Comparison of ENCODE assay signal across 13 mouse cellular contexts in genomic region chr5:76540842-76541241, GRCm38 (mm10). TPM values are rescaled to one million over a fixed set of nuclear protein-coding genes. Genes with fewer than 3 reads are reported as not detected.
A peak's percentile ranks its signal among the peaks of the same experiment; 100 is the strongest.
DNase-seq lines count a peak whose midpoint lies in the region; ATAC-seq and TF ChIP-seq lines count a peak whose summit lies in the region.
"Had no signal": no experiment of that assay in that cellular context is flagged by ENCODE, and none has a peak within 500 bp of the region (broad histone marks: within the 10 kb centered on the region; RNA-seq: fewer than 3 reads in every experiment).

No protein-coding gene starts in this region.

- peak; percentile 83 for TF ChIP-seq CTCF in heart, adult 2 months (IDR thresholded peaks at IDR 0.05)
- peak; percentile 4; the same call in 1 of the 2 replicates for TF ChIP-seq CTCF in brain, embryonic 14.5 days (IDR thresholded peaks at IDR 0.05; ENCODE audit: borderline replicate concordance, extremely low read depth, insufficient read depth, insufficient read length)

- no peak for DNase-seq in heart, adult 2 months
- DNase-seq in heart, embryonic 10.5 days (ENCODE audit: low spot score): no peak
- peak; percentile 68 for DNase-seq in midbrain, embryonic 14.5 days
- DNase-seq in midbrain, embryonic 11.5 days (ENCODE audit: low spot score, missing footprints): no peak
- peak; percentile 65 for DNase-seq in brain, embryonic 14.5 days (ENCODE audit: low read depth)
- DNase-seq in splenic B cell, adult 2 months (ENCODE audit: low read depth, low spot score): peak; percentile 13
- DNase-seq in kidney, postnatal 36 days: no peak
- no peak for DNase-seq in spleen, adult 12 weeks (ENCODE audit: low spot score)
- DNase-seq: thymus, postnatal 36 days had no signal

- no peak overlapping the region for H3K9ac ChIP-seq in heart, adult 2 months (ENCODE audit: low read depth, low read length)
- no peak overlapping the region for H3K9ac ChIP-seq in midbrain, embryonic 14.5 days (replicated peaks; ENCODE audit: low read length)
- H3K9ac ChIP-seq in midbrain, embryonic 11.5 days (ENCODE audit: low read length): no peak overlapping the region

- peak overlapping the region; percentile 57 for H3K27ac ChIP-seq in heart, adult 2 months
- no peak overlapping the region for H3K27ac ChIP-seq in heart, embryonic 10.5 days
- no peak overlapping the region for H3K27ac ChIP-seq in midbrain, embryonic 14.5 days (replicated peaks; ENCODE audit: low read depth, low read length)
- H3K27ac ChIP-seq in midbrain, embryonic 11.5 days (ENCODE audit: low read depth, low read length): no peak overlapping the region

- H3K36me3 ChIP-seq in heart, adult 2 months (ENCODE audit: control insufficient read depth, insufficient read depth, low read length): no peaks in the 10 kb centered on the region; the same call in none of the 2 replicates
- H3K36me3 ChIP-seq in heart, embryonic 10.5 days: peaks cover 71% of the 10 kb centered on the region
- peaks cover 80% of the 10 kb centered on the region for H3K36me3 ChIP-seq in midbrain, embryonic 14.5 days (ENCODE audit: control insufficient read depth, insufficient read depth, low read length)
- peaks cover 20% of the 10 kb centered on the region for H3K36me3 ChIP-seq in midbrain, embryonic 11.5 days (ENCODE audit: control insufficient read depth, insufficient read depth, low read length)
- peaks cover 8% of the 10 kb centered on the region; the same call in 1 of the 2 replicates for H3K36me3 ChIP-seq in splenic B cell, adult 2 months (ENCODE audit: control insufficient read depth, insufficient read depth, low read length, poor library complexity, severe bottlenecking)

- H3K4me3 ChIP-seq in heart, adult 2 months: peak overlapping the region; percentile 11; the same call in 1 of the 2 replicates
- no peak overlapping the region for H3K4me3 ChIP-seq in heart, embryonic 10.5 days
- H3K4me3 ChIP-seq in midbrain, embryonic 14.5 days (replicated peaks; ENCODE audit: low read depth, low read length): no peak overlapping the region
- no peak overlapping the region for H3K4me3 ChIP-seq in midbrain, embryonic 11.5 days (ENCODE audit: low read depth, low read length)

- intact Hi-C loops in heart, adult 2 months (cut with DNase I): loop anchor here (5.0 kb wide), 1 partner anchor 679 kb away; no protein-coding TSS in a partner anchor

- H3K9me3 ChIP-seq in heart, embryonic 10.5 days: no peaks in the 10 kb centered on the region
- no peaks in the 10 kb centered on the region for H3K9me3 ChIP-seq in midbrain, embryonic 14.5 days (ENCODE audit: control insufficient read depth, low read length)
- H3K9me3 ChIP-seq in midbrain, embryonic 11.5 days (ENCODE audit: control insufficient read depth, low read length): no peaks in the 10 kb centered on the region
- H3K9me3 ChIP-seq: G1E had no signal

- H3K27me3 ChIP-seq in heart, adult 2 months (ENCODE audit: control insufficient read depth, insufficient read depth, low read length): no peaks in the 10 kb centered on the region
- H3K27me3 ChIP-seq in heart, embryonic 10.5 days (ENCODE audit: insufficient read depth, poor library complexity, severe bottlenecking): no peaks in the 10 kb centered on the region
- H3K27me3 ChIP-seq in midbrain, embryonic 14.5 days (ENCODE audit: control insufficient read depth, insufficient read depth, low read length): no peaks in the 10 kb centered on the region
- H3K27me3 ChIP-seq in midbrain, embryonic 11.5 days (ENCODE audit: control insufficient read depth, insufficient read depth, low read length): no peaks in the 10 kb centered on the region
- no peaks in the 10 kb centered on the region for H3K27me3 ChIP-seq in splenic B cell, adult 2 months (ENCODE audit: control insufficient read depth, insufficient read depth, low read length, poor library complexity, severe bottlenecking)

- H3K4me1 ChIP-seq in heart, adult 2 months (ENCODE audit: control insufficient read depth, insufficient read depth, low read length): no peaks in the 10 kb centered on the region
- no peaks in the 10 kb centered on the region for H3K4me1 ChIP-seq in heart, embryonic 10.5 days
- no peaks in the 10 kb centered on the region for H3K4me1 ChIP-seq in midbrain, embryonic 14.5 days (ENCODE audit: control insufficient read depth, insufficient read depth, low read length)
- no peaks in the 10 kb centered on the region for H3K4me1 ChIP-seq in midbrain, embryonic 11.5 days (ENCODE audit: control insufficient read depth, insufficient read depth, low read length)

- no peak for TF ChIP-seq POLR2A in heart, adult 2 months (IDR thresholded peaks at IDR 0.05; ENCODE audit: insufficient read depth, low read depth, low read length)
- TF ChIP-seq POLR2A in brain, embryonic 14.5 days (IDR thresholded peaks at IDR 0.05; ENCODE audit: borderline replicate concordance, extremely low read depth, insufficient read depth, insufficient read length, poor library complexity, severe bottlenecking): no peak

- ATAC-seq in midbrain, embryonic 14.5 days (ENCODE audit: low FRiP score, low TSS enrichment): no peak
- no peak for ATAC-seq in midbrain, embryonic 11.5 days (ENCODE audit: low FRiP score)

- TF ChIP-seq EP300 in heart, adult 2 months (IDR thresholded peaks at IDR 0.05; ENCODE audit: insufficient read depth, low read depth, low read length): no peak

- H3K4me2 ChIP-seq in midbrain, embryonic 14.5 days (ENCODE audit: low read length): no peak overlapping the region
- no peak overlapping the region for H3K4me2 ChIP-seq in midbrain, embryonic 11.5 days

- H3K79me2 ChIP-seq in heart, adult 2 months (replicated peaks; ENCODE audit: control insufficient read depth, insufficient read depth, low read length): no peaks in the 10 kb centered on the region

RNA-seq across cellular contexts. Expression of gene Exoc1, which starts 11.7 kb away (rescaled TPM):
- total RNA-seq in heart, adult 2 months (2021): 10 to 100 TPM; 11.2 to 15.2 TPM
- polyA plus RNA-seq in heart, adult 2 months (2012; rRNA removed): 9.0 and 13.9 TPM in 2 replicates
- polyA plus RNA-seq in heart, embryonic 10.5 days (2016; fragmentation: Nextera tagmentation; extraction: Ambion mirVana): 30.0 and 31.8 TPM in 2 replicates
- 56.3 and 75.8 TPM in 2 replicates for polyA plus RNA-seq in midbrain, embryonic 14.5 days (2014; fragmentation: Nextera tagmentation; extraction: Ambion mirVana)
- polyA plus RNA-seq in midbrain, embryonic 11.5 days (2014; fragmentation: Nextera tagmentation; extraction: Ambion mirVana): 49.1 and 56.6 TPM in 2 replicates
- 97.5 and 99.5 TPM in 2 replicates for polyA plus RNA-seq in brain, embryonic 14.5 days (2012; rRNA removed)

RNA-seq across cellular contexts. Expression of gene Cep135, which starts 47.7 kb away (rescaled TPM):
- 1 to 10 TPM; 3.0 to 3.5 TPM for total RNA-seq in heart, adult 2 months (2021)
- 0.94 and 1.4 TPM in 2 replicates for polyA plus RNA-seq in heart, adult 2 months (2012; rRNA removed)
- 7.7 TPM in 2 replicates for polyA plus RNA-seq in heart, embryonic 10.5 days (2016; fragmentation: Nextera tagmentation; extraction: Ambion mirVana)
- polyA plus RNA-seq in midbrain, embryonic 14.5 days (2014; fragmentation: Nextera tagmentation; extraction: Ambion mirVana): 2.2 and 3.9 TPM in 2 replicates
- polyA plus RNA-seq in midbrain, embryonic 11.5 days (2014; fragmentation: Nextera tagmentation; extraction: Ambion mirVana): 11.1 TPM in 2 replicates
- polyA plus RNA-seq in brain, embryonic 14.5 days (2012; rRNA removed): 6.1 and 6.2 TPM in 2 replicates

RNA-seq across cellular contexts. Expression of gene Gm7271, which starts 57.0 kb away (rescaled TPM):
- not detected for total RNA-seq in heart, adult 2 months (2021)
- polyA plus RNA-seq in heart, adult 2 months (2012; rRNA removed): not detected in 2 replicates
- polyA plus RNA-seq in heart, embryonic 10.5 days (2016; fragmentation: Nextera tagmentation; extraction: Ambion mirVana): not detected in 2 replicates
- 0.36 TPM in 1 of 2 replicates, not detected in the other for polyA plus RNA-seq in midbrain, embryonic 14.5 days (2014; fragmentation: Nextera tagmentation; extraction: Ambion mirVana)
- polyA plus RNA-seq in midbrain, embryonic 11.5 days (2014; fragmentation: Nextera tagmentation; extraction: Ambion mirVana): 0.33 and 0.47 TPM in 2 replicates
- polyA plus RNA-seq in brain, embryonic 14.5 days (2012; rRNA removed): 0.27 TPM in 1 of 2 replicates, not detected in the other
- total RNA-seq: G1E; gastrocnemius, adult 18-20 months; left cerebral cortex, adult 8-10 months had no signal
- polyA plus RNA-seq: G1E; lung, embryonic 16.5 days had no signal

Comparison
In these comparisons a context has a peak if more than half of its experiments do, and no peak if none do; other contexts are left out.
1. DNase-seq: peak in midbrain, embryonic 14.5 days (single experiment), brain, embryonic 14.5 days (single experiment) and splenic B cell, adult 2 months (single experiment); none in heart, adult 2 months (0 of 2), heart, embryonic 10.5 days (single experiment), midbrain, embryonic 11.5 days (single experiment), kidney, postnatal 36 days (0 of 2) and spleen, adult 12 weeks (single experiment).